Mouse (Mus musculus): ENCODE results near the gene Cmtm2b. TPM values are rescaled to one million over a fixed set of nuclear protein-coding genes. Genes with fewer than 3 reads are reported as not detected.

The Cmtm2b gene
- polyA plus RNA-seq, 1 experiment from 2014 or later, result not detected

- H3K27me3 ChIP-seq (ENCODE audit: control insufficient read depth, insufficient read depth, low read length), result no peaks in the 10 kb centered on the region
- H3K4me1 ChIP-seq (ENCODE audit: control insufficient read depth, insufficient read depth, low read length), result no peaks in the 10 kb centered on the region
- H3K9ac ChIP-seq (replicated peaks; ENCODE audit: low read depth, low read length), result no peak overlapping the region
- ATAC-seq (ENCODE audit: low read depth), result peak; percentile 63; the same call in 1 of the 2 replicates
- no peak overlapping the region for H3K4me2 ChIP-seq (ENCODE audit: low read depth, low read length)
- no peaks in the 10 kb centered on the region; the same call in none of the 2 replicates for H3K36me3 ChIP-seq (ENCODE audit: control insufficient read depth, insufficient read depth, low read length)
- no peak overlapping the region for H3K4me3 ChIP-seq (ENCODE audit: low read depth, low read length)
- 67% methylated on average over 5 of the region's 5 CpGs for WGBS
- no peak overlapping the region for H3K27ac ChIP-seq (ENCODE audit: low read depth, low read length)
- H3K9me3 ChIP-seq (ENCODE audit: control insufficient read depth, low read length), result no peaks in the 10 kb centered on the region
Measured at GRCm38 (mm10) chr8:104353186-104353585, 31.2 kb downstream of the Cmtm2b start.

- Histone ChIP-seq H3K4me3 (ENCODE audit: low read depth, low read length) (no peak overlapping the region), H3K4me2 (ENCODE audit: low read depth, low read length) (no peak overlapping the region), H3K9me3 (ENCODE audit: control insufficient read depth, low read length) (no peaks in the 10 kb centered on the region), H3K27me3 (ENCODE audit: control insufficient read depth, insufficient read depth, low read length) (no peaks in the 10 kb centered on the region), H3K36me3 (ENCODE audit: control insufficient read depth, insufficient read depth, low read length) (no peaks in the 10 kb centered on the region; the same call in none of the 2 replicates), H3K27ac (ENCODE audit: low read depth, low read length) (no peak overlapping the region), H3K4me1 (ENCODE audit: control insufficient read depth, insufficient read depth, low read length) (no peaks in the 10 kb centered on the region), H3K9ac (replicated peaks; ENCODE audit: low read depth, low read length) (no peak overlapping the region)
- WGBS, result 92% methylated on average over 10 of the region's 10 CpGs
- ATAC-seq (ENCODE audit: low read depth), result no peak
Measured at GRCm38 (mm10) chr8:104354504-104354903, 32.5 kb downstream of the Cmtm2b start.

GRCm38 (mm10) chr8:104358637-104359036 lies 36.6 kb downstream of the Cmtm2b start:
- H3K4me2 ChIP-seq (ENCODE audit: low read depth, low read length), result no peak overlapping the region
- no peaks in the 10 kb centered on the region for H3K9me3 ChIP-seq (ENCODE audit: control insufficient read depth, low read length)
- no peak overlapping the region for H3K27ac ChIP-seq (ENCODE audit: low read depth, low read length)
- H3K9ac ChIP-seq (replicated peaks; ENCODE audit: low read depth, low read length), result no peak overlapping the region
- no peaks in the 10 kb centered on the region; the same call in none of the 2 replicates for H3K36me3 ChIP-seq (ENCODE audit: control insufficient read depth, insufficient read depth, low read length)
- 86% methylated on average over 3 of the region's 3 CpGs for WGBS
- no peaks in the 10 kb centered on the region for H3K27me3 ChIP-seq (ENCODE audit: control insufficient read depth, insufficient read depth, low read length)
- no peak overlapping the region for H3K4me3 ChIP-seq (ENCODE audit: low read depth, low read length)
- H3K4me1 ChIP-seq (ENCODE audit: control insufficient read depth, insufficient read depth, low read length), result no peaks in the 10 kb centered on the region
- ATAC-seq (ENCODE audit: low read depth), result no peak

GRCm38 (mm10) chr8:104359778-104360456 lies 37.9 kb downstream of the Cmtm2b start:
- no peaks in the 10 kb centered on the region for H3K9me3 ChIP-seq (ENCODE audit: control insufficient read depth, low read length)
- no peak overlapping the region for H3K4me2 ChIP-seq (ENCODE audit: low read depth, low read length)
- H3K36me3 ChIP-seq (ENCODE audit: control insufficient read depth, insufficient read depth, low read length), result no peaks in the 10 kb centered on the region; the same call in none of the 2 replicates
- no peak overlapping the region for H3K27ac ChIP-seq (ENCODE audit: low read depth, low read length)
- no peak overlapping the region for H3K9ac ChIP-seq (replicated peaks; ENCODE audit: low read depth, low read length)
- 75% methylated on average over 15 of the region's 15 CpGs for WGBS
- no peak overlapping the region for H3K4me3 ChIP-seq (ENCODE audit: low read depth, low read length)
- no peak for ATAC-seq (ENCODE audit: low read depth)
- H3K4me1 ChIP-seq (ENCODE audit: control insufficient read depth, insufficient read depth, low read length), result no peaks in the 10 kb centered on the region
- H3K27me3 ChIP-seq (ENCODE audit: control insufficient read depth, insufficient read depth, low read length), result no peaks in the 10 kb centered on the region

- no peak overlapping the region for H3K4me2 ChIP-seq (ENCODE audit: low read depth, low read length)
- ATAC-seq (ENCODE audit: low read depth), result no peak
- H3K4me3 ChIP-seq (ENCODE audit: low read depth, low read length), result no peak overlapping the region
- 90% methylated on average over 9 of the region's 9 CpGs for WGBS
- H3K9ac ChIP-seq (replicated peaks; ENCODE audit: low read depth, low read length), result no peak overlapping the region
- 0 out of 2 replicates have a peak, but pooled peaks cover 9% of the 10 kb centered on the region for H3K4me1 ChIP-seq (ENCODE audit: control insufficient read depth, insufficient read depth, low read length)
- no peak overlapping the region for H3K27ac ChIP-seq (ENCODE audit: low read depth, low read length)
- no peaks in the 10 kb centered on the region for H3K36me3 ChIP-seq (ENCODE audit: control insufficient read depth, insufficient read depth, low read length)
- H3K27me3 ChIP-seq (ENCODE audit: control insufficient read depth, insufficient read depth, low read length), result no peaks in the 10 kb centered on the region
- no peaks in the 10 kb centered on the region for H3K9me3 ChIP-seq (ENCODE audit: control insufficient read depth, low read length)
Measured at GRCm38 (mm10) chr8:104365695-104366094, 43.7 kb downstream of the Cmtm2b start.

- Histone ChIP-seq H3K4me2 (ENCODE audit: low read depth, low read length) (no peak overlapping the region), H3K4me1 (ENCODE audit: control insufficient read depth, insufficient read depth, low read length) (0 out of 2 replicates have a peak, but pooled peaks cover 9% of the 10 kb centered on the region)
- peak; percentile 52; the same call in 1 of the 2 replicates for ATAC-seq (ENCODE audit: low read depth)
Measured at GRCm38 (mm10) chr8:104367398-104367797, 45.4 kb downstream of the Cmtm2b start.

GRCm38 (mm10) chr8:104369591-104369990 lies 47.6 kb downstream of the Cmtm2b start:
- no peak for ATAC-seq (ENCODE audit: low read depth)
- WGBS, result 82% methylated on average over 12 of the region's 12 CpGs
- no peak overlapping the region for H3K4me3 ChIP-seq (ENCODE audit: low read depth, low read length)

More at GRCm38 (mm10) chr8:104367398-104367797, 45.4 kb downstream of the Cmtm2b start:
- H3K27ac ChIP-seq (ENCODE audit: low read depth, low read length), result no peak overlapping the region
- no peak overlapping the region for H3K4me3 ChIP-seq (ENCODE audit: low read depth, low read length)
- WGBS, result 18% methylated on average over 5 of the region's 5 CpGs
- H3K9me3 ChIP-seq (ENCODE audit: control insufficient read depth, low read length), result no peaks in the 10 kb centered on the region
- no peak overlapping the region for H3K9ac ChIP-seq (replicated peaks; ENCODE audit: low read depth, low read length)
- H3K36me3 ChIP-seq (ENCODE audit: control insufficient read depth, insufficient read depth, low read length), result no peaks in the 10 kb centered on the region
- H3K27me3 ChIP-seq (ENCODE audit: control insufficient read depth, insufficient read depth, low read length), result no peaks in the 10 kb centered on the region

GRCm38 (mm10) chr8:104370071-104370470 lies 48.0 kb downstream of the Cmtm2b start:
- WGBS, result 57% methylated on average over 6 of the region's 6 CpGs
- Histone ChIP-seq H3K27me3 (ENCODE audit: control insufficient read depth, insufficient read depth, low read length) (no peaks in the 10 kb centered on the region), H3K4me3 (ENCODE audit: low read depth, low read length) (no peak overlapping the region), H3K4me1 (ENCODE audit: control insufficient read depth, insufficient read depth, low read length) (peaks cover 13% of the 10 kb centered on the region; the same call in 1 of the 2 replicates), H3K36me3 (ENCODE audit: control insufficient read depth, insufficient read depth, low read length) (no peaks in the 10 kb centered on the region), H3K27ac (ENCODE audit: low read depth, low read length) (no peak overlapping the region), H3K9ac (replicated peaks; ENCODE audit: low read depth, low read length) (no peak overlapping the region), H3K9me3 (ENCODE audit: control insufficient read depth, low read length) (no peaks in the 10 kb centered on the region), H3K4me2 (ENCODE audit: low read depth, low read length) (no peak overlapping the region)
- ATAC-seq (ENCODE audit: low read depth), result no peak

More at GRCm38 (mm10) chr8:104369591-104369990, 47.6 kb downstream of the Cmtm2b start:
- Histone ChIP-seq H3K27me3 (ENCODE audit: control insufficient read depth, insufficient read depth, low read length) (no peaks in the 10 kb centered on the region), H3K9me3 (ENCODE audit: control insufficient read depth, low read length) (no peaks in the 10 kb centered on the region), H3K4me2 (ENCODE audit: low read depth, low read length) (no peak overlapping the region), H3K36me3 (ENCODE audit: control insufficient read depth, insufficient read depth, low read length) (no peaks in the 10 kb centered on the region), H3K4me1 (ENCODE audit: control insufficient read depth, insufficient read depth, low read length) (0 out of 2 replicates have a peak, but pooled peaks cover 9% of the 10 kb centered on the region), H3K9ac (replicated peaks; ENCODE audit: low read depth, low read length) (no peak overlapping the region), H3K27ac (ENCODE audit: low read depth, low read length) (no peak overlapping the region)

- Histone ChIP-seq H3K4me3 (ENCODE audit: low read depth, low read length) (no peak overlapping the region), H3K36me3 (ENCODE audit: control insufficient read depth, insufficient read depth, low read length) (no peaks in the 10 kb centered on the region), H3K9me3 (ENCODE audit: control insufficient read depth, low read length) (no peaks in the 10 kb centered on the region), H3K27me3 (ENCODE audit: control insufficient read depth, insufficient read depth, low read length) (no peaks in the 10 kb centered on the region), H3K4me2 (ENCODE audit: low read depth, low read length) (no peak overlapping the region), H3K9ac (replicated peaks; ENCODE audit: low read depth, low read length) (no peak overlapping the region), H3K4me1 (ENCODE audit: control insufficient read depth, insufficient read depth, low read length) (peaks cover 19% of the 10 kb centered on the region; the same call in 1 of the 2 replicates), H3K27ac (ENCODE audit: low read depth, low read length) (no peak overlapping the region)
- ATAC-seq (ENCODE audit: low read depth), result no peak
- WGBS, result 89% methylated on average over 6 of the region's 6 CpGs
Measured at GRCm38 (mm10) chr8:104371121-104371520, 49.1 kb downstream of the Cmtm2b start.
